Mouse (Mus musculus): ENCODE results near the gene Gstm4. TPM values are rescaled to one million over a fixed set of nuclear protein-coding genes. Genes with fewer than 3 reads are reported as not detected.

Gstm4 gene
- polyA plus RNA-seq, 1 experiment from 2014 or later, result 19.4 TPM

- Histone ChIP-seq H3K4me1 (replicated peaks; ENCODE audit: control insufficient read depth, insufficient read depth) (no peaks in the 10 kb centered on the region), H3K27me3 (ENCODE audit: control insufficient read depth, insufficient read depth, low read length) (no peaks in the 10 kb centered on the region), H3K9ac (ENCODE audit: low read length) (no peak overlapping the region), H3K4me2 (replicated peaks; ENCODE audit: low read depth) (no peak overlapping the region), H3K4me3 (ENCODE audit: low read depth, low read length) (no peak overlapping the region), H3K36me3 (ENCODE audit: control insufficient read depth, insufficient read depth, low read length) (no peaks in the 10 kb centered on the region), H3K27ac (replicated peaks) (no peak overlapping the region), H3K9me3 (ENCODE audit: control insufficient read depth, low read length) (no peaks in the 10 kb centered on the region)
- TF ChIP-seq CTCF (IDR thresholded peaks at IDR 0.05; ENCODE audit: low read depth) (no peak), EP300 (optimal IDR thresholded peaks at IDR 0.05) (no peak)
- ATAC-seq (ENCODE audit: low FRiP score, low TSS enrichment), result peak; percentile 48; the same call in 1 of the 2 replicates
- 54% methylated on average over 6 of the region's 6 CpGs for WGBS
- DNase-seq (ENCODE audit: low spot score), result peak; percentile 31
Measured at GRCm38 (mm10) chr3:108067370-108067934, 22.8 kb upstream of the Gstm4 start.

DNA sequence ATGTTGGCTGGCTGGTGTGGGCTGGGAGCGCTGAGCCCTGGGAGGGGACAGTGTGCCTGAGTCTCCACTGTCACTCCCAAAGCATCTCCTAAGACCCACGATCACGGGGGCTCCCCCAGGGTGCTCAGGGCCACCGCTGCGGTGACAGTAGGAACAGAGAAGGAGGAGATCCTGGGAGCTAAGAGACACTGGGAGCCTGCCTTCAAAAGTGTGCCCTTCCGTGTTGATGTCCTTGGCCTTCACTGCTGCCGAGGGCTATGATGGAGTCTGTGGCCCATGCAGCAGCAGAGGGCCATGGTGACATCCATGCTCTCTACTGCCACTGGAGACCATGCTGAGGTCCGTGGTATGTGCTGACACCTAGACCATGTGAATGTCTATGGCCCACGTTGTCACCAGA lies 20.9 kb upstream of the Gstm4 start:
- no peaks in the 10 kb centered on the region for H3K4me1 ChIP-seq (replicated peaks; ENCODE audit: control insufficient read depth, insufficient read depth)
- WGBS, result 72% methylated on average over 9 of the region's 9 CpGs
- no peaks in the 10 kb centered on the region for H3K27me3 ChIP-seq (ENCODE audit: control insufficient read depth, insufficient read depth, low read length)
- peak; percentile 12 for DNase-seq (ENCODE audit: low spot score)
- no peak overlapping the region for H3K4me2 ChIP-seq (replicated peaks; ENCODE audit: low read depth)
- H3K27ac ChIP-seq (replicated peaks), result no peak overlapping the region
- TF ChIP-seq EP300 (optimal IDR thresholded peaks at IDR 0.05), result no peak
- no peak for TF ChIP-seq CTCF (IDR thresholded peaks at IDR 0.05; ENCODE audit: low read depth)
- H3K9ac ChIP-seq (ENCODE audit: low read length), result no peak overlapping the region
- no peak overlapping the region for H3K4me3 ChIP-seq (ENCODE audit: low read depth, low read length)
- ATAC-seq (ENCODE audit: low FRiP score, low TSS enrichment), result no peak
- no peaks in the 10 kb centered on the region for H3K9me3 ChIP-seq (ENCODE audit: control insufficient read depth, low read length)
- no peaks in the 10 kb centered on the region for H3K36me3 ChIP-seq (ENCODE audit: control insufficient read depth, insufficient read depth, low read length)

DNA sequence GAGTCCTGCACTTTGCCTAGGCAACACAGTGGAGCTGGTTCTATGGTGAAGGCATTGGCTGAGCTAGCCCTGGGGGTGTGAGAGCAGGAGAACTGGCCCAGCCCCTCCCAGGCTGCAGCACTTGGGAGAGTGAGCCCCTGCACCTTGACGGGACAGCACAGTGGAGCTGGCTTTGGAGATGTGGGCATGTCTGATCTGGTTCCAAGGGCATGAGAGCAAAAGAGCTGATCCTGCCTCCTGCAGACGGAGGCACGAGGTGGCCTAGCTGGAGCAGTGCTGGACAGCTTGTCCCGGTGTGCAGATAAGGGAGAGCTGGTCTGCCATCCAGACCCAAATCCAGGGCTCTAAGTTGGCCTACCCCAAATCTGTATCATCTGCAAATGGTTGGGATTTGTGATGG lies 20.0 kb upstream of the Gstm4 start:
- H3K4me3 ChIP-seq (ENCODE audit: low read depth, low read length), result no peak overlapping the region
- WGBS, result 52% methylated on average over 4 of the region's 4 CpGs
- no peaks in the 10 kb centered on the region for H3K4me1 ChIP-seq (replicated peaks; ENCODE audit: control insufficient read depth, insufficient read depth)
- no peak for TF ChIP-seq EP300 (optimal IDR thresholded peaks at IDR 0.05)
- no peak for TF ChIP-seq CTCF (IDR thresholded peaks at IDR 0.05; ENCODE audit: low read depth)
- no peaks in the 10 kb centered on the region for H3K36me3 ChIP-seq (ENCODE audit: control insufficient read depth, insufficient read depth, low read length)
- DNase-seq (ENCODE audit: low spot score) (peak; percentile 14), ATAC-seq (ENCODE audit: low FRiP score, low TSS enrichment) (no peak; the same call in 1 of the 2 replicates)
- no peaks in the 10 kb centered on the region for H3K27me3 ChIP-seq (ENCODE audit: control insufficient read depth, insufficient read depth, low read length)
- no peak overlapping the region for H3K27ac ChIP-seq (replicated peaks)
- H3K9me3 ChIP-seq (ENCODE audit: control insufficient read depth, low read length), result no peaks in the 10 kb centered on the region
- no peak overlapping the region for H3K4me2 ChIP-seq (replicated peaks; ENCODE audit: low read depth)
- H3K9ac ChIP-seq (ENCODE audit: low read length), result no peak overlapping the region

DNA sequence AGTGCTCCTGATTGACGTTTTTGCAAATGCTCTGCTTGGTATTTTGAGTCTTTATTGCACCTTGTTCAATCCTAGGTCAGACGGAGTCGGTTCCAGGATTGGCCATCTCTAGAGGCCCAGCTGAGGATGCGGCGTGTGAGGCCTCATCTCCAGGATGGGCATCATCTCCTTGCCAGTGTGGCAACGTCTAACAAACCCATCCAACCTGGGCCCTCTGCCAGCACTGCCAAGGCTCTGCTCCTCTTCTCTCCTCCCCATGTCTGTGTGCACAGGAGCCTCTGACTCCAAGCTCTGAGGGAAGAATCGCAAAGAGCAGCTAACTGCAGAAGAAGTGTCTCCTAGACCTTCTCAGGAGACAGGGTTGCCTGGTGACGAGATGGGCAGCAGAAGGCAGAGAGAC lies 18.0 kb upstream of the Gstm4 start:
- DNase-seq (ENCODE audit: low spot score), result peak; percentile 11
- no peaks in the 10 kb centered on the region for H3K36me3 ChIP-seq (ENCODE audit: control insufficient read depth, insufficient read depth, low read length)
- no peak overlapping the region for H3K27ac ChIP-seq (replicated peaks)
- H3K4me1 ChIP-seq (replicated peaks; ENCODE audit: control insufficient read depth, insufficient read depth), result no peaks in the 10 kb centered on the region
- no peak overlapping the region for H3K9ac ChIP-seq (ENCODE audit: low read length)
- H3K4me3 ChIP-seq (ENCODE audit: low read depth, low read length), result no peak overlapping the region
- H3K9me3 ChIP-seq (ENCODE audit: control insufficient read depth, low read length), result no peaks in the 10 kb centered on the region
- ATAC-seq (ENCODE audit: low FRiP score, low TSS enrichment), result no peak
- H3K27me3 ChIP-seq (ENCODE audit: control insufficient read depth, insufficient read depth, low read length), result no peaks in the 10 kb centered on the region
- no peak overlapping the region for H3K4me2 ChIP-seq (replicated peaks; ENCODE audit: low read depth)
- WGBS, result 80% methylated on average over 8 of the region's 8 CpGs
- TF ChIP-seq EP300 (optimal IDR thresholded peaks at IDR 0.05) (no peak), CTCF (IDR thresholded peaks at IDR 0.05; ENCODE audit: low read depth) (no peak)

DNA sequence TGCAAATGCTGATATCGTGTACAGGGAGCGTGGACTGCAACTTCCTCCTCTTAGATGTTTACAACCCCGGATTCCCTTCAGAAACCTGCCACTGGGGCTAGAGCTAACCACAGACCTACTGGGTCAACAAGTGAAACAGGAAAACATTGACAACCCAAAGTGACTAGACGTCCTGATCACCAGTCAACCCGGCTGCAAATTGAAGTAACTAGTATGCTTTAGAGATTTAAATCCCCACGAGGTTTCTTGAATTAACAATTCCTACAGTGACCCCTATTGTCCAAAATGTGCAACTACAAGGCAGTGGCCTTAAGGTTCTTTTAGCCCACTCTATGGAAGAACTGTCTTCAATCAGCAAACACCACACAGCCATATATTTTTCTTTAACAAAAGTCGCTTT lies 16.7 kb upstream of the Gstm4 start:
- no peaks in the 10 kb centered on the region for H3K9me3 ChIP-seq (ENCODE audit: control insufficient read depth, low read length)
- no peak overlapping the region for H3K4me2 ChIP-seq (replicated peaks; ENCODE audit: low read depth)
- WGBS, result 12% methylated on average over 7 of the region's 7 CpGs
- no peaks in the 10 kb centered on the region for H3K4me1 ChIP-seq (replicated peaks; ENCODE audit: control insufficient read depth, insufficient read depth)
- DNase-seq (ENCODE audit: low spot score) (peak; percentile 60), ATAC-seq (ENCODE audit: low FRiP score, low TSS enrichment) (peak; percentile 49)
- H3K4me3 ChIP-seq (ENCODE audit: low read depth, low read length), result no peak overlapping the region
- no peak overlapping the region for H3K27ac ChIP-seq (replicated peaks)
- no peaks in the 10 kb centered on the region for H3K36me3 ChIP-seq (ENCODE audit: control insufficient read depth, insufficient read depth, low read length)
- H3K9ac ChIP-seq (ENCODE audit: low read length), result no peak overlapping the region
- H3K27me3 ChIP-seq (ENCODE audit: control insufficient read depth, insufficient read depth, low read length), result no peaks in the 10 kb centered on the region
- TF ChIP-seq CTCF (IDR thresholded peaks at IDR 0.05; ENCODE audit: low read depth) (peak; percentile 85), EP300 (optimal IDR thresholded peaks at IDR 0.05) (no peak)

DNA sequence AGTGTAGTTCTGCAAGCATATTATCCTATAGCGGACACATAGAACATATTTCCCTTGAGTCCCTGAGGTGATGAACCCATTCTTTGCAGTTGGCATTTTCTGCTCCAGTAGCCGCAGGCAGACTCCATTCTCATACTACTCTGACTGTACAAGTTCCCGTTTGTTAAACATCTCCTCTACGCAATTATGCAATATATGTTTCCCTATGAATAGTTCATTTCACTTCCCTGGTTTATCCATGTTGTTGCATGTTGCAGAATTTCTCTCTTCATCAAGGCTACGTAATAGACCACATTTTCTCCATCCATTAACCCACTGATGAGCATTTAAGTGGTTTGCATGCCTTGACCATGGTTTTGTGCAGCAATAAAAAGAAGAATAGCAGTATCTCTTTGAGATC lies 5.8 kb upstream of the Gstm4 start:
- Histone ChIP-seq H3K9ac (ENCODE audit: low read length) (no peak overlapping the region), H3K27ac (replicated peaks) (no peak overlapping the region), H3K4me1 (replicated peaks; ENCODE audit: control insufficient read depth, insufficient read depth) (no peaks in the 10 kb centered on the region), H3K4me2 (replicated peaks; ENCODE audit: low read depth) (no peak overlapping the region), H3K36me3 (ENCODE audit: control insufficient read depth, insufficient read depth, low read length) (no peaks in the 10 kb centered on the region), H3K27me3 (ENCODE audit: control insufficient read depth, insufficient read depth, low read length) (no peaks in the 10 kb centered on the region), H3K4me3 (ENCODE audit: low read depth, low read length) (no peak overlapping the region), H3K9me3 (ENCODE audit: control insufficient read depth, low read length) (no peaks in the 10 kb centered on the region)
- ATAC-seq (ENCODE audit: low FRiP score, low TSS enrichment) (no peak), DNase-seq (ENCODE audit: low spot score) (no peak)
- TF ChIP-seq CTCF (IDR thresholded peaks at IDR 0.05; ENCODE audit: low read depth), result no peak
- no peak for TF ChIP-seq EP300 (optimal IDR thresholded peaks at IDR 0.05)
- WGBS, result 93% methylated on average over 5 of the region's 5 CpGs
